Mouse (Mus musculus) lung, adult 2 months (tissue): ENCODE data around the gene Trpm4. TPM values are rescaled to one million over a fixed set of nuclear protein-coding genes. Genes with fewer than 3 reads are reported as not detected.
"Not testable (repeated sequence)": the region's sequence is repeated elsewhere in the genome, so short reads cannot be mapped to it uniquely, and the experiment has no call there.

Source experiments
- DNase-seq: peaks from one replicate; pipeline ENCODE4 v3.0.0; 2022
- H3K4me1 ChIP-seq: fragments of 200-500 bp; 2 replicates; pipeline ENCODE4 v1.6.1; 2011; ENCODE audit warnings: low read length; ENCODE audit not compliant: control insufficient read depth, insufficient read depth
- H3K4me3 ChIP-seq: fragments of 200-500 bp; replicated peaks from 2 replicates; pipeline ENCODE3; 2011; ENCODE audit warnings: low read depth, mild to moderate bottlenecking, control low read depth, low read length; ENCODE audit errors: extremely low read depth
- CTCF ChIP-seq: fragments of 200-500 bp; IDR thresholded peaks from 2 replicates; pipeline ENCODE4 v1.5.1; 2011; ENCODE audit warnings: mild to moderate bottlenecking, low read length, control low read depth; ENCODE audit not compliant: insufficient read depth
- POLR2A ChIP-seq: fragments of 200-500 bp; IDR thresholded peaks from 2 replicates; pipeline ENCODE4 v1.6.1; 2011; ENCODE audit warnings: low read depth, mild to moderate bottlenecking, control low read depth, low read length, borderline replicate concordance; ENCODE audit errors: extremely low read depth
- WGBS: fragments of 180-500 bp; shearing (Covaris S2); methylation state at CpG from one replicate; pipeline ENCODE4 v1.1.7; 2018; 5-methylcytosine and 5-hydroxymethylcytosine counted together
- polyA plus RNA-seq: library from polyadenylated mRNA; depleted of rRNA; stranded (reverse); fragments of >200 nt; gene quantifications from 2 replicates; pipeline ENCODE4 v1.2.3, GENCODE M21; 2012; rRNA removed

The Trpm4 gene
- polyA plus RNA-seq, 1 experiment = 44.8 TPM

GRCm38 (mm10) chr7:45265518-45265917 lies 68.1 kb downstream of the Trpm4 start:
- Histone ChIP-seq H3K4me3 (no peak overlapping the region), H3K4me1 (no peaks in the 10 kb centered on the region)
- DNase-seq = no peak
- no peak for TF ChIP-seq POLR2A
- no peak for TF ChIP-seq CTCF
- WGBS = 70% methylated on average over 1 of the region's 1 CpGs

- Histone ChIP-seq H3K4me3 (no peak overlapping the region), H3K4me1 (no peaks in the 10 kb centered on the region)
- TF ChIP-seq POLR2A (no peak), CTCF (no peak)
- 68% methylated on average over 3 of the region's 3 CpGs for WGBS
- DNase-seq = no peak
These were observed 69.2 kb downstream of the Trpm4 start for GRCm38 (mm10) chr7:45264348-45264747.

GRCm38 (mm10) chr7:45263006-45263607 lies 70.5 kb downstream of the Trpm4 start:
- WGBS = 69% methylated on average over 7 of the region's 7 CpGs
- no peaks in the 10 kb centered on the region for H3K4me1 ChIP-seq
- TF ChIP-seq CTCF (no peak), POLR2A (no peak)
- no peak for DNase-seq
- H3K4me3 ChIP-seq = no peak overlapping the region

- Histone ChIP-seq H3K4me3 (no peak overlapping the region), H3K4me1 (no peaks in the 10 kb centered on the region)
- no peak for DNase-seq
- WGBS = 36% methylated on average over 7 of the region's 7 CpGs
- TF ChIP-seq CTCF (no peak), POLR2A (no peak)
These were observed 71.3 kb downstream of the Trpm4 start for GRCm38 (mm10) chr7:45262266-45262665.

GRCm38 (mm10) chr7:45259281-45259680 lies 74.3 kb downstream of the Trpm4 start:
- no peak for TF ChIP-seq CTCF
- TF ChIP-seq POLR2A = no peak
- no peak for DNase-seq
- no peak overlapping the region for H3K4me3 ChIP-seq
- 83% methylated on average over 8 of the region's 8 CpGs for WGBS
- H3K4me1 ChIP-seq = no peaks in the 10 kb centered on the region

- TF ChIP-seq CTCF (no peak), POLR2A (no peak)
- H3K4me1 ChIP-seq = no peaks in the 10 kb centered on the region
- no peak overlapping the region for H3K4me3 ChIP-seq
- DNase-seq = no peak
- 50% methylated on average over 11 of the region's 11 CpGs for WGBS
These were observed 76.3 kb downstream of the Trpm4 start for GRCm38 (mm10) chr7:45257063-45257840.

- DNase-seq = peak; percentile 19
- not testable (repeated sequence) for H3K4me1 ChIP-seq, H3K4me3 ChIP-seq
- 54% methylated on average over 7 of the region's 7 CpGs for WGBS
These were observed 77.8 kb downstream of the Trpm4 start for GRCm38 (mm10) chr7:45255822-45256221.

GRCm38 (mm10) chr7:45253806-45254205 lies 79.8 kb downstream of the Trpm4 start:
- WGBS = 83% methylated on average over 8 of the region's 8 CpGs
- no peak for DNase-seq
- Histone ChIP-seq H3K4me3 (no peak overlapping the region), H3K4me1 (no peaks in the 10 kb centered on the region)
- TF ChIP-seq CTCF (no peak), POLR2A (no peak)

Other genes with a start within 250 kb of the Trpm4 start
- 172 and 174 TPM in 2 replicates for gene Rcn3, start 241.6 kb downstream of the Trpm4 start, polyA plus RNA-seq
- gene Fcgrt, start 229.9 kb downstream of the Trpm4 start, polyA plus RNA-seq = 112 and 120 TPM in 2 replicates
- gene Rps11, start 209.3 kb downstream of the Trpm4 start, polyA plus RNA-seq = 125 and 221 TPM in 2 replicates
- gene Rpl13a, start 205.0 kb downstream of the Trpm4 start, polyA plus RNA-seq = 1,255 and 1,630 TPM in 2 replicates
- 3.1 TPM in 2 replicates for gene Gm45713, start 197.5 kb downstream of the Trpm4 start, polyA plus RNA-seq
- gene Flt3l, start 197.3 kb downstream of the Trpm4 start, polyA plus RNA-seq = 151 and 195 TPM in 2 replicates
- gene Pih1d1, start 179.5 kb downstream of the Trpm4 start, polyA plus RNA-seq = 46.9 and 50.1 TPM in 2 replicates
- 48.6 and 58.5 TPM in 2 replicates for gene Aldh16a1, start 179.2 kb downstream of the Trpm4 start, polyA plus RNA-seq
- 2.4 and 2.7 TPM in 2 replicates for gene Slc17a7, start 169.8 kb downstream of the Trpm4 start, polyA plus RNA-seq
- gene Gfy, start 154.2 kb downstream of the Trpm4 start, polyA plus RNA-seq = 0.44 and 0.53 TPM in 2 replicates
- gene Pth2, start 152.8 kb downstream of the Trpm4 start, polyA plus RNA-seq = not detected in 2 replicates
- 3.3 and 4.1 TPM in 2 replicates for gene Ccdc155, start 128.9 kb downstream of the Trpm4 start, polyA plus RNA-seq
- gene Dkkl1, start 121.6 kb downstream of the Trpm4 start, polyA plus RNA-seq = 1.4 and 5.2 TPM in 2 replicates
- 37.6 and 44.1 TPM in 2 replicates for gene Tead2, start 118.0 kb downstream of the Trpm4 start, polyA plus RNA-seq
- gene Cd37, start 94.7 kb downstream of the Trpm4 start, polyA plus RNA-seq = 82.1 and 84.1 TPM in 2 replicates
- gene Slc6a16, start 92.7 kb downstream of the Trpm4 start, polyA plus RNA-seq = 0.12 TPM in 1 of 2 replicates, not detected in the other
- not detected in 2 replicates for gene Slc6a21, start 56.3 kb downstream of the Trpm4 start, polyA plus RNA-seq
- 2.4 and 10.0 TPM in 2 replicates for gene Hrc, start 1.5 kb upstream of the Trpm4 start, polyA plus RNA-seq
- 1.2 and 3.7 TPM in 2 replicates for gene Ppfia3, start 33.2 kb upstream of the Trpm4 start, polyA plus RNA-seq
- 1.4 and 2.2 TPM in 2 replicates for gene Lin7b, start 36.8 kb upstream of the Trpm4 start, polyA plus RNA-seq
- gene Snrnp70, start 62.0 kb upstream of the Trpm4 start, polyA plus RNA-seq = 240 and 319 TPM in 2 replicates
- gene Kcna7, start 71.9 kb upstream of the Trpm4 start, polyA plus RNA-seq = 0.23 and 2.3 TPM in 2 replicates
- 4.6 and 4.8 TPM in 2 replicates for gene Ntf5, start 79.9 kb upstream of the Trpm4 start, polyA plus RNA-seq
- gene Lhb, start 87.0 kb upstream of the Trpm4 start, polyA plus RNA-seq = 26.5 and 33.4 TPM in 2 replicates
- 33.0 and 39.4 TPM in 2 replicates for gene Gys1, start 101.1 kb upstream of the Trpm4 start, polyA plus RNA-seq
- gene Ruvbl2, start 104.3 kb upstream of the Trpm4 start, polyA plus RNA-seq = 61.1 and 61.7 TPM in 2 replicates
- 2,878 and 3,367 TPM in 2 replicates for gene Ftl1, start 126.1 kb upstream of the Trpm4 start, polyA plus RNA-seq
- gene Bax, start 133.1 kb upstream of the Trpm4 start, polyA plus RNA-seq = 117 and 128 TPM in 2 replicates
- 0.11 and 0.17 TPM in 2 replicates for gene Tulp2, start 148.1 kb upstream of the Trpm4 start, polyA plus RNA-seq
- gene Gm45808, start 153.0 kb upstream of the Trpm4 start, polyA plus RNA-seq = not detected in 2 replicates
- 4.4 and 5.4 TPM in 2 replicates for gene Dhdh, start 155.0 kb upstream of the Trpm4 start, polyA plus RNA-seq
- gene Nucb1, start 176.6 kb upstream of the Trpm4 start, polyA plus RNA-seq = 420 and 430 TPM in 2 replicates
- gene Ppp1r15a, start 192.5 kb upstream of the Trpm4 start, polyA plus RNA-seq = 58.6 and 73.7 TPM in 2 replicates
- gene Plekha4, start 192.6 kb upstream of the Trpm4 start, polyA plus RNA-seq = 11.8 and 13.1 TPM in 2 replicates
- gene Hsd17b14, start 221.1 kb upstream of the Trpm4 start, polyA plus RNA-seq = 2.1 and 3.0 TPM in 2 replicates
- gene Bcat2, start 236.4 kb upstream of the Trpm4 start, polyA plus RNA-seq = 44.2 TPM in 2 replicates